Mouse (Mus musculus) E14TG2a.4 (cell line): Measurements from ENCODE around the gene Npm3.

Experiments
- CTCF ChIP-seq: conservative IDR thresholded peaks from 2 replicates; pipeline ENCODE4 v1.5.1; 2014; ENCODE audit warnings: low read length
- POU5F1 ChIP-seq: IDR thresholded peaks from 2 replicates; pipeline ENCODE4 v1.6.1; 2014; ENCODE audit warnings: low read length, borderline replicate concordance

GRCm38 (mm10) chr19:45747028-45747867, 2.1 kb downstream of the Npm3 start:
- TF ChIP-seq CTCF = peak; percentile 87
- TF ChIP-seq POU5F1 = no peak
